Mouse (Mus musculus): ENCODE data around the gene Zfp827. TPM values are rescaled to one million over a fixed set of nuclear protein-coding genes. Genes with fewer than 3 reads are reported as not detected.

The Zfp827 gene
- polyA plus RNA-seq, 1 experiment from 2014 or later: 5.2 TPM

- Histone ChIP-seq H3K36me3 (ENCODE audit: control insufficient read depth, insufficient read depth, low read length) (no peaks in the 10 kb centered on the region), H3K4me2 (ENCODE audit: low read depth, low read length) (peak overlapping the region; percentile 68), H3K27ac (ENCODE audit: low read length) (peak overlapping the region; percentile 60), H3K4me3 (ENCODE audit: low read length) (peak overlapping the region; percentile 9; the same call in 1 of the 2 replicates), H3K9ac (ENCODE audit: low read depth, low read length) (peak overlapping the region; percentile 66; the same call in 1 of the 2 replicates), H3K4me1 (ENCODE audit: control insufficient read depth, insufficient read depth, low read length) (peaks cover 16% of the 10 kb centered on the region; the same call in 1 of the 2 replicates), H3K27me3 (replicated peaks; ENCODE audit: control insufficient read depth, insufficient read depth, low read length) (no peaks in the 10 kb centered on the region), H3K9me3 (ENCODE audit: control insufficient read depth, low read length) (no peaks in the 10 kb centered on the region)
- ATAC-seq: peak; percentile 60
- WGBS: 24% methylated on average over 15 of the region's 15 CpGs
Measured at GRCm38 (mm10) chr8:79208691-79209640, 180.7 kb downstream of the Zfp827 start.

- H3K9ac ChIP-seq (ENCODE audit: low read depth, low read length): peak overlapping the region; percentile 66
- peak overlapping the region; percentile 60 for H3K27ac ChIP-seq (ENCODE audit: low read length)
- H3K27me3 ChIP-seq (replicated peaks; ENCODE audit: control insufficient read depth, insufficient read depth, low read length): no peaks in the 10 kb centered on the region
- peak overlapping the region; percentile 48 for H3K4me3 ChIP-seq (ENCODE audit: low read length)
- H3K4me1 ChIP-seq (ENCODE audit: control insufficient read depth, insufficient read depth, low read length): peaks cover 16% of the 10 kb centered on the region; the same call in 1 of the 2 replicates
- ATAC-seq: peak; percentile 82
- peaks cover 3% of the 10 kb centered on the region; the same call in 1 of the 2 replicates for H3K9me3 ChIP-seq (ENCODE audit: control insufficient read depth, low read length)
- WGBS: 7% methylated on average over 27 of the region's 27 CpGs
- H3K4me2 ChIP-seq (ENCODE audit: low read depth, low read length): peak overlapping the region; percentile 68
- no peaks in the 10 kb centered on the region for H3K36me3 ChIP-seq (ENCODE audit: control insufficient read depth, insufficient read depth, low read length)
Measured at GRCm38 (mm10) chr8:79209641-79210358, 181.6 kb downstream of the Zfp827 start.

GRCm38 (mm10) chr8:79211630-79212029 lies 183.4 kb downstream of the Zfp827 start:
- ATAC-seq: no peak
- H3K4me3 ChIP-seq (ENCODE audit: low read length): no peak overlapping the region
- H3K4me1 ChIP-seq (ENCODE audit: control insufficient read depth, insufficient read depth, low read length): peaks cover 16% of the 10 kb centered on the region; the same call in 1 of the 2 replicates
- H3K36me3 ChIP-seq (ENCODE audit: control insufficient read depth, insufficient read depth, low read length): no peaks in the 10 kb centered on the region
- no peaks in the 10 kb centered on the region for H3K27me3 ChIP-seq (replicated peaks; ENCODE audit: control insufficient read depth, insufficient read depth, low read length)
- WGBS: 62% methylated on average over 9 of the region's 9 CpGs
- no peak overlapping the region for H3K4me2 ChIP-seq (ENCODE audit: low read depth, low read length)
- H3K9me3 ChIP-seq (ENCODE audit: control insufficient read depth, low read length): peaks cover 3% of the 10 kb centered on the region; the same call in 1 of the 2 replicates
- H3K9ac ChIP-seq (ENCODE audit: low read depth, low read length): no peak overlapping the region
- H3K27ac ChIP-seq (ENCODE audit: low read length): no peak overlapping the region

GRCm38 (mm10) chr8:79222106-79222751 lies 194.0 kb downstream of the Zfp827 start:
- no peak overlapping the region for H3K4me3 ChIP-seq (ENCODE audit: low read length)
- H3K9ac ChIP-seq (ENCODE audit: low read depth, low read length): no peak overlapping the region
- WGBS: 73% methylated on average over 5 of the region's 5 CpGs
- no peaks in the 10 kb centered on the region for H3K4me1 ChIP-seq (ENCODE audit: control insufficient read depth, insufficient read depth, low read length)
- H3K27ac ChIP-seq (ENCODE audit: low read length): no peak overlapping the region
- no peaks in the 10 kb centered on the region for H3K27me3 ChIP-seq (replicated peaks; ENCODE audit: control insufficient read depth, insufficient read depth, low read length)
- ATAC-seq: no peak
- H3K9me3 ChIP-seq (ENCODE audit: control insufficient read depth, low read length): no peaks in the 10 kb centered on the region
- no peak overlapping the region for H3K4me2 ChIP-seq (ENCODE audit: low read depth, low read length)
- no peaks in the 10 kb centered on the region for H3K36me3 ChIP-seq (ENCODE audit: control insufficient read depth, insufficient read depth, low read length)

DNA sequence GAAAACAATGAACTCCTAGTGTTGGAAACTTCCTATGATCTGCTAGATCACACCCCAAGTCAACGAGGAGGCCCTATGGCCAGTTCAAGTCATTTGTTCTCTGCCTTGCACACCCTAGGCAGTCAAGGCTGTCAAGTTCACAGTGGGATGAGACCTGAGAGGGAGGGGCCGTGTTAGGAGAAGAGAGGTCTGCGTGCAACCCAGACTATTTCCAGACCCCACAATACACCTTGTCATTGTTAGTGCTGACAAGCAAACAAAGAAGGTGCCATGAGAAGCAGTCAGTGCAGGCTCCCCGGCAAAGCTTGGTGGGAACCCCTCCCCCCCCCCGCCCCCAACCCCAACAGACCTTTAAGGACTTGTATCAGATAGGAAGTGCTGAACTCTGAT lies 194.5 kb downstream of the Zfp827 start:
- no peak overlapping the region for H3K4me3 ChIP-seq (ENCODE audit: low read length)
- H3K4me1 ChIP-seq (ENCODE audit: control insufficient read depth, insufficient read depth, low read length): no peaks in the 10 kb centered on the region
- H3K27me3 ChIP-seq (replicated peaks; ENCODE audit: control insufficient read depth, insufficient read depth, low read length): no peaks in the 10 kb centered on the region
- 63% methylated on average over 5 of the region's 5 CpGs for WGBS
- no peak overlapping the region for H3K9ac ChIP-seq (ENCODE audit: low read depth, low read length)
- no peak overlapping the region for H3K27ac ChIP-seq (ENCODE audit: low read length)
- no peak overlapping the region for H3K4me2 ChIP-seq (ENCODE audit: low read depth, low read length)
- ATAC-seq: no peak
- H3K9me3 ChIP-seq (ENCODE audit: control insufficient read depth, low read length): no peaks in the 10 kb centered on the region
- H3K36me3 ChIP-seq (ENCODE audit: control insufficient read depth, insufficient read depth, low read length): no peaks in the 10 kb centered on the region

DNA sequence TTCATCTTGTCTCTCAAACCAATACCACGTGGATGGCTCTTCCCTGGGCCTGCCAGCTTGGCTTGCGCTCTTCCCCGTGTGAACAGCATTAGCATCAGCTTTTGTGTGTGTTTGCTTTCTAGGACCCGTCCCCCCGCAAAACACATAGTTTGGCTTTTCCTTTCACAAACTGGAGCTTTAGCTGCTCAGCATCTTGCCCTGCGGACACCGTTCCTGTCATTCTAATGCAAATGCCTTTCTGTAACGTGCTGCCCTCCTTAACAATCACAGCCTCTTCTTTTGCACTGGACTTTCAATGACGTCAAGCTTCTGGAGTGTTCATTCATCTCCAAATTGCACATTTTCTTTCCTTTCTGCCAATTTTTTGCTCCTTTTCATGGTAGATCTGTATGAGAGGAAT lies 196.1 kb downstream of the Zfp827 start:
- no peaks in the 10 kb centered on the region for H3K27me3 ChIP-seq (replicated peaks; ENCODE audit: control insufficient read depth, insufficient read depth, low read length)
- H3K36me3 ChIP-seq (ENCODE audit: control insufficient read depth, insufficient read depth, low read length): no peaks in the 10 kb centered on the region
- 85% methylated on average over 9 of the region's 9 CpGs for WGBS
- H3K9me3 ChIP-seq (ENCODE audit: control insufficient read depth, low read length): no peaks in the 10 kb centered on the region
- H3K4me3 ChIP-seq (ENCODE audit: low read length): no peak overlapping the region
- H3K27ac ChIP-seq (ENCODE audit: low read length): no peak overlapping the region
- H3K9ac ChIP-seq (ENCODE audit: low read depth, low read length): no peak overlapping the region
- no peaks in the 10 kb centered on the region for H3K4me1 ChIP-seq (ENCODE audit: control insufficient read depth, insufficient read depth, low read length)
- no peak for ATAC-seq
- no peak overlapping the region for H3K4me2 ChIP-seq (ENCODE audit: low read depth, low read length)

GRCm38 (mm10) chr8:79225586-79225985 lies 197.3 kb downstream of the Zfp827 start:
- no peaks in the 10 kb centered on the region for H3K36me3 ChIP-seq (ENCODE audit: control insufficient read depth, insufficient read depth, low read length)
- no peaks in the 10 kb centered on the region for H3K4me1 ChIP-seq (ENCODE audit: control insufficient read depth, insufficient read depth, low read length)
- no peak overlapping the region for H3K4me2 ChIP-seq (ENCODE audit: low read depth, low read length)
- no peaks in the 10 kb centered on the region for H3K9me3 ChIP-seq (ENCODE audit: control insufficient read depth, low read length)
- H3K9ac ChIP-seq (ENCODE audit: low read depth, low read length): no peak overlapping the region
- H3K4me3 ChIP-seq (ENCODE audit: low read length): no peak overlapping the region
- ATAC-seq: no peak
- WGBS: 71% methylated on average over 7 of the region's 7 CpGs
- H3K27ac ChIP-seq (ENCODE audit: low read length): no peak overlapping the region
- H3K27me3 ChIP-seq (replicated peaks; ENCODE audit: control insufficient read depth, insufficient read depth, low read length): no peaks in the 10 kb centered on the region

GRCm38 (mm10) chr8:79226046-79226445 lies 197.8 kb downstream of the Zfp827 start:
- Histone ChIP-seq H3K4me3 (ENCODE audit: low read length) (no peak overlapping the region), H3K36me3 (ENCODE audit: control insufficient read depth, insufficient read depth, low read length) (no peaks in the 10 kb centered on the region), H3K4me1 (ENCODE audit: control insufficient read depth, insufficient read depth, low read length) (no peaks in the 10 kb centered on the region), H3K9ac (ENCODE audit: low read depth, low read length) (no peak overlapping the region), H3K27me3 (replicated peaks; ENCODE audit: control insufficient read depth, insufficient read depth, low read length) (no peaks in the 10 kb centered on the region), H3K9me3 (ENCODE audit: control insufficient read depth, low read length) (no peaks in the 10 kb centered on the region), H3K27ac (ENCODE audit: low read length) (no peak overlapping the region), H3K4me2 (ENCODE audit: low read depth, low read length) (no peak overlapping the region)
- WGBS: 92% methylated on average over 3 of the region's 3 CpGs
- ATAC-seq: no peak

DNA sequence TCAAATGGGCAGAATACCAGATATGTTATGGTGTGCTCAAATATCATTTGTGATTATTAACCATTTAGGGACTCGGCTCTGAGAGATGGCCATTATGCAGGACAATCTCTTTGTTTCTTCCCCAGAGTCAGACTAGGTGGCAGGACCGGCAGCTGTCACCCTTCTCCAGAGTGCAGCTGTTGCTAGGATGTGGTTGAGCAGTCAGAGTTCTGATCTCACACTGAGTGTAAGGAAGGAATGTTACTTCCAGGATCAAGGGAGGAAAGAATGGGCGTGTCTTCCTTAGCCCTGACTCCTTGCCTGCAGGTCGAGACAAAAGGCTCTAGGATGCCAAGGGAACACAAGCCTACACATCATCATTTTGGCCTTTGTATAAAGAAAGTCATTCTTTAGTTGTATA lies 199.0 kb downstream of the Zfp827 start:
- Histone ChIP-seq H3K9ac (ENCODE audit: low read depth, low read length) (no peak overlapping the region), H3K36me3 (ENCODE audit: control insufficient read depth, insufficient read depth, low read length) (no peaks in the 10 kb centered on the region), H3K27me3 (replicated peaks; ENCODE audit: control insufficient read depth, insufficient read depth, low read length) (no peaks in the 10 kb centered on the region), H3K4me1 (ENCODE audit: control insufficient read depth, insufficient read depth, low read length) (no peaks in the 10 kb centered on the region), H3K27ac (ENCODE audit: low read length) (no peak overlapping the region), H3K9me3 (ENCODE audit: control insufficient read depth, low read length) (no peaks in the 10 kb centered on the region), H3K4me2 (ENCODE audit: low read depth, low read length) (no peak overlapping the region), H3K4me3 (ENCODE audit: low read length) (no peak overlapping the region)
- WGBS: 78% methylated on average over 4 of the region's 4 CpGs
- ATAC-seq: no peak
